ENCODE assay signal across 8 mouse cellular contexts in genomic region chr15:82244115-82244804, GRCm38 (mm10). TPM values are rescaled to one million over a fixed set of nuclear protein-coding genes. Genes with fewer than 3 reads are reported as not detected.
A peak's percentile ranks its signal among the peaks of the same experiment; 100 is the strongest.
DNase-seq lines count a peak whose midpoint lies in the region; ATAC-seq and TF ChIP-seq lines count a peak whose summit lies in the region.

Cenpm (minus strand) TSS chr15:82244748.

- H3K27ac ChIP-seq in embryonic facial prominence, embryonic 13.5 days = peak within 1 kb of the TSS; percentile 80
- H3K27ac ChIP-seq in limb, embryonic 14.5 days (replicated peaks; ENCODE audit: low read depth, low read length) = peak within 1 kb of the TSS; percentile 48; the same call in 1 of the 2 replicates
- 0 out of 2 replicates have a peak within 1 kb of the TSS, but pooled peaks have one; percentile 26 for H3K27ac ChIP-seq in midbrain, postnatal 0 days (ENCODE audit: low read depth, low read length)

- peak; percentile 96 for ATAC-seq in embryonic facial prominence, embryonic 13.5 days (ENCODE audit: insufficient number of reproducible peaks, insufficient read depth, low FRiP score, low TSS enrichment, low read depth)
- peak; percentile 97 for ATAC-seq in limb, embryonic 14.5 days (ENCODE audit: low FRiP score, low read depth)
- ATAC-seq in midbrain, postnatal 0 days (ENCODE audit: low FRiP score) = peak; percentile 96

- peak within 1 kb of the TSS; percentile 68 for H3K4me3 ChIP-seq in embryonic facial prominence, embryonic 13.5 days
- peak within 1 kb of the TSS; percentile 76 for H3K4me3 ChIP-seq in limb, embryonic 14.5 days (replicated peaks; ENCODE audit: low read length)
- peak within 1 kb of the TSS; percentile 61 for H3K4me3 ChIP-seq in midbrain, postnatal 0 days (ENCODE audit: low read depth, low read length)

- H3K9me3 ChIP-seq in embryonic facial prominence, embryonic 13.5 days = no peaks in the 10 kb centered on the region
- no peaks in the 10 kb centered on the region for H3K9me3 ChIP-seq in limb, embryonic 14.5 days (ENCODE audit: control insufficient read depth, low read length)
- no peaks in the 10 kb centered on the region for H3K9me3 ChIP-seq in midbrain, postnatal 0 days (ENCODE audit: low read length)

- no peak for TF ChIP-seq CTCF in midbrain, postnatal 0 days (IDR thresholded peaks at IDR 0.05)

- no peak for TF ChIP-seq POLR2A in limb, embryonic 14.5 days (IDR thresholded peaks at IDR 0.05; ENCODE audit: borderline replicate concordance, extremely low read depth, insufficient read depth, insufficient read length)

- H3K4me1 ChIP-seq in embryonic facial prominence, embryonic 13.5 days = peaks cover 15% of the 10 kb centered on the region
- H3K4me1 ChIP-seq in limb, embryonic 14.5 days (ENCODE audit: control insufficient read depth, insufficient read depth, low read length) = no peaks in the 10 kb centered on the region
- no peaks in the 10 kb centered on the region for H3K4me1 ChIP-seq in midbrain, postnatal 0 days (ENCODE audit: insufficient read depth, low read length)

- peak within 1 kb of the TSS; percentile 76 for H3K9ac ChIP-seq in embryonic facial prominence, embryonic 13.5 days
- H3K9ac ChIP-seq in limb, embryonic 14.5 days (ENCODE audit: low read depth, low read length, severe bottlenecking) = peak within 1 kb of the TSS; percentile 62
- H3K9ac ChIP-seq in midbrain, postnatal 0 days (replicated peaks; ENCODE audit: low read length, poor library complexity, severe bottlenecking) = peak within 1 kb of the TSS; percentile 62

- under 1% methylated on average over 65 of the region's 65 CpGs for WGBS in embryonic facial prominence, embryonic 13.5 days
- under 1% methylated on average over 47 of the region's 65 CpGs for WGBS in limb, embryonic 14.5 days
- WGBS in midbrain, postnatal 0 days = under 1% methylated on average over 60 of the region's 65 CpGs

- peak; percentile 93 for DNase-seq in 3134 (ENCODE audit: extremely low read depth, insufficient read length, low spot score)
- DNase-seq in adrenal gland, postnatal 36 days = peak; percentile 94 to 96
- peak; percentile 91 for DNase-seq in heart, adult 8-10 months (ENCODE audit: low spot score)
- peak; percentile 90 for DNase-seq in kidney, adult 9 months
- peak; percentile 93 for DNase-seq in limb, embryonic 14.5 days (ENCODE audit: low spot score)
- DNase-seq in midbrain, postnatal 0 days (ENCODE audit: low spot score) = peak; percentile 93
- peak; percentile 89 to 92 for DNase-seq in spleen, postnatal 14 days (ENCODE audit: low spot score in 2 of 2)

- no peaks in the 10 kb centered on the region for H3K27me3 ChIP-seq in embryonic facial prominence, embryonic 13.5 days
- no peaks in the 10 kb centered on the region for H3K27me3 ChIP-seq in limb, embryonic 14.5 days (ENCODE audit: control insufficient read depth, insufficient read depth, low read length)
- H3K27me3 ChIP-seq in midbrain, postnatal 0 days (ENCODE audit: insufficient read depth, low read length) = no peaks in the 10 kb centered on the region

- H3K36me3 ChIP-seq in embryonic facial prominence, embryonic 13.5 days = peaks cover 2% of the 10 kb centered on the region; the same call in 1 of the 2 replicates
- H3K36me3 ChIP-seq in limb, embryonic 14.5 days (ENCODE audit: control insufficient read depth, insufficient read depth, low read length) = peaks cover 2% of the 10 kb centered on the region; the same call in 1 of the 2 replicates
- no peaks in the 10 kb centered on the region for H3K36me3 ChIP-seq in midbrain, postnatal 0 days (ENCODE audit: insufficient read depth, low read length)

- H3K4me2 ChIP-seq in embryonic facial prominence, embryonic 13.5 days = peak within 1 kb of the TSS; percentile 92
- peak within 1 kb of the TSS; percentile 94 for H3K4me2 ChIP-seq in limb, embryonic 14.5 days (replicated peaks; ENCODE audit: low read depth, low read length, severe bottlenecking)
- H3K4me2 ChIP-seq in midbrain, postnatal 0 days (ENCODE audit: low read depth, low read length, poor library complexity, severe bottlenecking) = peak within 1 kb of the TSS; percentile 95

RNA-seq across cellular contexts. Expression of gene Cenpm, which starts in this region (rescaled TPM):
- total RNA-seq in adrenal gland, postnatal 36 days (2021) = 1 to 10 TPM; 2.9 to 4.3 TPM
- 61.7 and 72.7 TPM in 2 replicates for polyA plus RNA-seq in embryonic facial prominence, embryonic 13.5 days (2015; fragmentation: Nextera tagmentation; extraction: Ambion mirVana)
- 1 to 10 TPM in 1 of 4 experiments, under 1 TPM in 3; 0.29 to 1.5 (median 0.44) TPM for total RNA-seq in heart, adult 8-10 months (2022)
- polyA plus RNA-seq in limb, embryonic 14.5 days (2012; rRNA removed) = 39.4 and 43.3 TPM in 2 replicates
- polyA plus RNA-seq in limb, embryonic 14.5 days (2014; fragmentation: Nextera tagmentation; extraction: Ambion mirVana) = 57.7 and 59.3 TPM in 2 replicates
- 5.2 and 17.9 TPM in 2 replicates for total RNA-seq in midbrain, postnatal 0 days (2014; rRNA removed)
- polyA plus RNA-seq in midbrain, postnatal 0 days (2015; fragmentation: Nextera tagmentation; extraction: Ambion mirVana) = 10.2 TPM in 2 replicates

Comparison
In these comparisons a context has a peak if more than half of its experiments do, and no peak if none do; other contexts are left out.
1. Peak in every context shown above with its lines: DNase-seq, ATAC-seq, H3K4me3 ChIP-seq and H3K27ac ChIP-seq.
2. H3K27ac ChIP-seq: peak in every context shown above with its lines; median percentile 80 in embryonic facial prominence, embryonic 13.5 days; 48 in limb, embryonic 14.5 days; 26 in midbrain, postnatal 0 days.